Mouse (Mus musculus) frontal cortex, adult (tissue): ENCODE data around the gene Nin.
"Not testable (repeated sequence)": the region's sequence is repeated elsewhere in the genome, so short reads cannot be mapped to it uniquely, and the experiment has no call there.

Experiments used
- ATAC-seq: cut with Nextera tagmentation; 2 replicates; pipeline ENCODE4 v1.9.2; 2017; ENCODE audit warnings: mild to moderate bottlenecking, moderate library complexity, mixed read lengths; ENCODE audit not compliant: low TSS enrichment

Nin gene

DNA sequence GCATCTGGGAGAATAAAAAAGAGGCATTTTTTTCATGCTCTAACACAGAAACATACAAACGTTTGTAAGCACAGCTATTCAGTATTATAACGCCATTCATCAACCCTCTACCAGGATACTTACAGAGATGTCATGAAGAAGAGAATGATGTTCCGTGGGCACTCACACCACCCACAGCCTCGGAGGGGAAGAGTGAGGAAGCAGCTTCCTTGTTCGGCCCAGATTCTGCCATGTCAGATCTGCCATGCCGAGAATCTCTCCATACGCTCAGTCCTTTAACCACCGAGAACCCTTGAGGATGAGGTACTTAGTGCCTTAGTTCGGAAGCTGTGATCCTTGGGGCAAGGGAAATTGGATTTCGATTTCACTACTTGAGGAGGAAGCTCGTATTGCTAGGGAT lies at the start of gene Nin:
Gene Nin (minus strand): TSS at position 367 of the 400 bp plus-strand sequence.
- peak; percentile 29 for ATAC-seq

DNA sequence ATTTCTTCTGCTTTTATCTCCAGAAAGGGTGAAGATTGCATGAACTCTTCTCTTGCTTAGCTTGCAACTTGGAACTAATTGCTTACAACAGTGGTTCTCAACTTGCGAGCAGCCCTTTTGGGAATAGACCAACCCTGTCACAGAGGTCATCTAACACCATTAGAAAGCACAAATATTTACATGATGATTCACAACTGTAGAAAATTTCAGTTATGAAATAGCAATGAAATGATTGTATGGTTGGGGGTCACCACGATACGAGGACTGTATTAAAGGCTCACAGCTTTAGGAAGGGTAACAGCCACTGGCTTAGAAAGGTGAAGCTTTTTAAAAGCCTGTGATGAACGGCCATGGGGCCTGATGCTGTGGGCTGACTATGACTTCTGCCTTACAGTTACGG lies 47.5 kb upstream of the Nin start:
- ATAC-seq: no peak

DNA sequence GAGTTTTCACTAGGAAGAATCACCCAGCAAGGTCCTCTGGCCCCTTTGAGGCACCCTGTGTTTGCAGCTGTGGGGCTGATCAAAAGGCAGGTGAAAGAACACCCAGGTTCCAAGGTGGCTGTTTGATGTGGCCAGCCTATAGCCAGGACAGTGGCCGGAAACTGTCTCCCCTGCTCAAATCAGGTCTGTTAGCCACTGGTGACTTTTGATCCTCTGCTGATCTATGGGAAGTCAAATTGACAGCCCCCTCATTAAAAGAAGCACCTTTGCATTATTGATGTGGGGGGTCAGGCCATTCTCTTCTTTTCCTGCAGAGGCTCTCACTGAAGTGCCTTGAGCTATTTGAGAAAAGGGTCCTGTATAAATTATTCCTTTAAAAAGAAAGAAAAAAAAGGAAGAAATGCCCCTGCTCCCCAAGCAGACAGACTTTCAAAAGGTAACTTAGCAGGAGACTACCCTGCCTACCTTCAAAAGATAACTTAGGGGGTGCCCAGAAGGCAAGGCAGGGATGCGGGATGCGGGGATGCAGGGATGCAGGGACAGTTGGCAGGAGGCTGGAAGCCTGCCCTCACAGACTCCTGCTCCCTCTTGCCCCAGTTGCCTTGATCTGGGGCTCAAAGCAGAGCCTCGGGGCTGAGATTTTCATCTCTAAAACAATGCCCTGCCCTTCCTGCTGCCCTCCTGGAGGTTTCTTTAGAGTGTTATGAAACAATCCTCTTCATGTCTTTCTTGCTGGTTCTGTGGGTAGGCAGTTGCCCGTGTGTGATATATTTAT lies 44.0 kb upstream of the Nin start:
- peak; percentile 76 for ATAC-seq

DNA sequence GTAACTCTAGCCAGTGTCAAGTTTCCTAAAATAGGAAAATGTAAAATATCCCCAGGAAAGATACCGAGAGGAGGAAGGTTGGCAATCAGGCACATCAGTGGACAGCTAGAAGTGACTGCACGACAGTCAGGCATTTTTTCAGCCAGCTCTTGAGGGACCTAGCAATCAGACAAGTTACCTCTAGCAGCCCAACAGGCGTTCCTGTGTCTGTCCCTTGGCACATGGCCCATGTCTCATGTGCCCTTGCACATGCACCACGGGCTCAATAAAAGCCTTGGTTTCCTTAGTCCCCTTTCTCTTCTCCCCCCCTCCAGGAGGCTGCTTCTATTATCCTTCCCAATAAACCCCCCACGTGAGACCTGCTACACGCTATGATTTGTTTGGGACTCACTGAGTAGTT lies 42.7 kb upstream of the Nin start:
- ATAC-seq: no peak

DNA sequence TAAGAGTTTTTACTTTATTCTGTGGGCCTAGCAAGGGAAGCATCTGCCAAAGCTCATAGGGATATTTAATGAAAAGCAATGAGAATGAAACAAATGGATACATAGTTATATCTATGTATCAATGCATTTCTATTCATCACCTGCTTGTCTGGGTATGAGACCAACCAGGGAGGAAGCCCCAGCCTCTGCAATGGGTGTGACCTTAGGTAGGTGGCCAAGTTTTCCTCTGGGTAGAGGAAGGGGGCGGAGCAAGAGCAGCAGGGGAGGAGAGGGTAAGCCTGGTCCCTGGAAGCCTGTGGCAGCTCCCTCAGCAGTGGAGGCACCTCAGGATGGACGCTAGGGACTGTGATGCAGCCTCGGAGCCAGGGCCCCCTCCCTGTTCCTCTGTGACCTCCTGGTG lies 40.3 kb upstream of the Nin start, which contains the start of gene Abhd12b:
Gene Abhd12b (plus strand): TSS at position 301 of the 400 bp plus-strand sequence.
- no peak for ATAC-seq

DNA sequence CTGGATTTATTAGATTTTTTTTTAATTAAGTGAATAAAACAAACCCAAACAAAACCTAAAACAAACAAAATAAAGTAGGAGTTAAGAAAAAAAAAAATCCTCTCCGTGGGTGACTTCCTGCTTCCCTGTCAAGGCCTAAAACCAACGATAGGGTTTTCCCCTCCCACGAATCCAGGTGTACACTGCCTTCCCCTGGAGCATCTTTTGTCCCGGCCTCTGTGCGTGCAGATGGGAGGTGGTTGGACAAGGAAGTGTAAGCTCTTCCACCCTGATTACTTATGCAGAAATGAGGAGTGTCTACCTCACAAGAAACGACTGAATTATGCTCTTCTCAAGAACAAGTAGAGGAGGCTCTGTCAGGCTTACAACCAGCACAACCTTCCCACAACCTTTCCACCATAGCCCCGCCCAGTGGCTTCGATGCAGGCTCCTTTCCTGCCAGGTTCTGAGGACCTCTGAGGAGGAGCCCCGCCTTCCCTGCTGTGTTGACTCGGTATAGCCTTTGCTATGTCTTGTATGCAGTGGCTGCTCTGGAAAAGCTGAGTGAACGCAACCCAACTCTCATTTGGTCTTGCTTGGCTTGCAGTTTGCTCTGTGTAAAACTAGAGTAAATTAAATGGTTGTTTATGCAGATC lies 35.2 kb upstream of the Nin start:
- ATAC-seq: peak; percentile 46

DNA sequence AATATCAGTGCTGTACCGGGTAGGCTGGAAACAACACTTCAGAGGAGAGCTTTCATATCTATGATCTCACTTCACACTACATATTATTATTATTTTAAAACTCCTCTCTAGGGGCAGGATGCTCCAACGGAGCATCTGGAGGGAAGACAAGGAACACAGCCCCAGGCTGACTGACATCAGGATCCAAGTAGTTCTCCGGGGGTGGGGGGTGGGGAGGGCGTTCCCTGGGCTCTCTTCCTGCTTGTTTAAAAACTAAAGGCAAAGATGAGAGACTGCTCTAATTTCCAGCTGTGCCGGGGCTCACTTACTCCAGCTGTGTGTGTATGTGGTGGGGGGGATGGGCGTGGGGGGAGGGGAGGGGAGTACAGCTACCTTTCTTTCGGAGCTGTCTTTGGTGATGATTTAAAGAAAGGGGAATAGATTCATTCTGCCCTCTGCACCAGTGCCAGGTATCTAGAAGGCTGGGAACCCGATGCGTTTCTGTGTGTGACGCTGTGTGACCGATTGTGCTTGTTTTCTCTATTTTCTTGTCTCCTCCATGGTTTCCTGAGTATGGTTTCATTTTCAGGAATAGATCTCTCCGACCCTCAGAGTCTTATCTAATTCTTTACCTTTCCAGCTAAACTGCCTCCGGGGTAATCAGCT lies 34.6 kb upstream of the Nin start:
- ATAC-seq: no peak

DNA sequence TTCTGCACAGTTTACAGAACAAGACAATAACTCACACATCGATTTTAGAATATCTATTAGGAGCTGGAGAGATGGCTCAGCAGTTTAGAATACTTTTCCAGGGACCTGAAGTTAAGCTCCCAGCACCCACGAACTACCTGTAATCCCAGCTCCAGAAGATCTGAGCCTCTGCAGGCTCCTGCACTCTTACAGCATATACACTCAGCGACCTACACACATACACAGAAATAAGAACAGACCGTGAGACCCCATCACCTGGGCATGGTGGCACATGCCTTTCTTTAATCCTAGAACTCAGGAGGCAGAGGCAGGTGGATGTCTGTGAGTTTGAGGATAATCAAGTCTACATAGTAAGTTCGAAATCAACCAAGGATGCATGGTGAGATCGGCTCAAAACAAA lies 32.1 kb upstream of the Nin start:
- ATAC-seq: no peak

DNA sequence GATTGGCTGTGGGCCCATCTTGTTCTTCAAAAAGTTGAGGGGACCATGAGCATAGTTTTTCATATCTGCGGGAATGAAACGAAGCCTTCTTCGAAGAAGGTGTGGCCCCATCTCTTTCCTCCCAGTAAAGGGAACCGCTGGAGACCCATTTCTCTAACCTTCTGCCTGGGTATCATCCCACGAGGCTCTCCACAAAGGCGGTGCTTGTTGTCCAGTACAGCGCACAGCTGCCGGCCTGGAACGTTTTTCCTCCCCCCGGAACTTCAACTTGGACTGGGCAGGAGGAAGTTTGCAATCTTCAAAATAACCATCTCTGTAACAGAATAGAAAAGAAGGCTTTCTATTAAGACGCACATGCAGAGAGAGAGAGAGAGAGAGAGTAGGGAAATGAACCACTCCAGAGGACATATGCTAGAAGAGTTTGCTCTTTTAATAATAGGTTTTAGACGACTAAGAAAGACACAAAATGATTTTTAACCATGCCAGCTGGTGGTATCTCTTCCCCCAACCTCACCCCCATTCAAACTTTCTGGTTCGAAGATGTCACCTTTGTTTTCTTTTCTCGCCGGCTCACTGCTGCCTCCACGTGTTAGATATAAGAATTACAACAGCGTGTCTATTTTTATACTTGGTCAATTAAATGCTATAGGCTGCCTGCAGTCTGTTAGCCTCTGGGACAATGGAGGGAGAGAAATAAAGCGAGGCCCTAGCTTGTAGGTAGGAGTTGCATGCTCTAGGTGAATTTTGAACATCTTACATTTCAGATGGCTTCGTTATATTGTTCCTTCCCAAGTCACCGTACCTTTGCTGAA lies 31.3 kb upstream of the Nin start:
- peak; percentile 50; the same call in 1 of the 2 replicates for ATAC-seq

DNA sequence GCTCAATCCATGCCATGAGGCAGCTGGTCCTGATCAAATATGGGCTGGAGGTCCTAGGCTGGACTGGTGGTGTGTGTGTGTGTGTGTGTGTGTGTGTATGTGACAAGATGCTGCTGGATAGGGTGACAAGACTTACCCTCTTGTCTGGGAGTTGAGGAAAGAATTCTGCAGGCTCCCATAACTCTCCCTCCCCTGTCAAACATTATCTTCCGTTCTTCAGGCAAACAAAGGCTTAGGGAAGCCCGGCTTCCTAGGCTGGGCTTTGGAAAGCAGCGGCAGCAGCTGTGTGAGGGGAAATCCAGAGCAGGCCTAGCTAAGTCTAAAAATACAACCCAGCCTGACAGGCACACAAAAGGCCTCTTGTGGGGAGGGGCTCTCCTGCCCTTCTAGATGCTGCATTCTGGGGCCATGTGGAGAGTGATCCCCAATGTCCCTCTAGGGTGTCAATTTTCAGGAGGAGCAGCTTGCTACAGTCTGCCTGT lies 30.6 kb upstream of the Nin start:
- ATAC-seq: not testable (repeated sequence)

DNA sequence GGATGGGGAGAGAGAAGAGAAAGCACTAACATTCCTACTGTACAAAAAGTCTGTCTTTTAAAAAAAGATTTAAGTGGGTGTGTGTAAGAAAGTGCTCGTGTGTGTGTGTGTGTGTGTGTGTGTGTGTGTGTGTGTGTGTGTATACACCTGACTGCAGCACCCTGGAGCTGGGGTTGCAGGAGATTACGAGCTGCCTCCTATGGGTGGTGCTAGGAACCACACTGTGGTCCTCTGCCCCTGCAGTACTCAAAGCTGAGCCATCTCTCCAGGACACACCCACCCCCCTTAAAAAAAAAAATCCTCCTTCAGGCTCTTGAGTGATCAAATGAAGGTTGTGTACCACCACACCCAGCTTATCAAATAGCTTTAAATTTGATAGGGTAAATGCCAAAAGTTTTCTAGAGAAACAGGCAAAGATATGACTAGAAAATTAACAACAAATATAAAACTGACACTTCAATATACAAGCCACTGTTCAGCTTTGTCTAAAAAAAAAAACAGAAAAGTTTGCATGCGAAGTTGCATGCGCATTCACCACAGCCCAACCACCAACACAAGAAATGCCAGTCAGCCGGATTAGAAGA lies 27.6 kb upstream of the Nin start:
- ATAC-seq: no peak

DNA sequence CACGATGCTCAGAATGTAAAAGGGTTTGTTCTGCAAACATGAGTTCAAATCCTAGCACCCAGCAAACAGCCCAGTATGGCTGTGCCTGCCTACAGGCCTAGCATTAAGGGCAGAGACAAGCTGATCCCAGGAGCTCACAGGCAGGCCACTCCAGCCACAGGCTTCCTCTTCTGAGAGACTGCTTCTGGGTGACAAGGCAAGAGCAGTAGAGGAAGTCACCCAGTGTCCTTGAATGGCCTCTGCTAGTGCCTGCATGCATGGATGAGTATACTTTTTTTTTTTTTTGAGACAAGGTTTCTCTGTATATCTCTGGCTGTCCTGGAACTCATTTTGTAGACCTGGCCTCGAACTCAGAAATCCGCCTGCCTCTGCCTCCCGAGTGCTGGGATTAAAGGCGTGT lies 27.0 kb upstream of the Nin start:
- ATAC-seq: no peak

DNA sequence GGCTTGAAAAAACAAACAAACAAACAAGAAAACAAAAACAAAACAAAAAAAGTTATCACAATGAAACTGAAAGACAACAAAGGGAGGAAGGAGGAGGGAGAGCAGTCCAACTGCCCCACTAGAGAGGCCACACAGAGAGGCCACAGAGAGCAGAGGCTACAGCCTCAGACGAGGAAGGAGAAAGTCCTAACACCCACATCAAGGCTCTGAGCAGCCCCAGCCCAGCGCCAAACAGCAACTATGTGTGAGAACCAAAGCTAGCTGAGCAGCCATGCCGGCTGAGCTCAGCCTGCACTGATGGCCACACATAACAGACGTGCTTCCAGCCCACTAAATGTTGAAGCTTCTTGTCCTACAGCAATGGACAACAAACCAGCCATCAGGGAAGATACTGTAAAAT lies 26.4 kb upstream of the Nin start:
- no peak for ATAC-seq

DNA sequence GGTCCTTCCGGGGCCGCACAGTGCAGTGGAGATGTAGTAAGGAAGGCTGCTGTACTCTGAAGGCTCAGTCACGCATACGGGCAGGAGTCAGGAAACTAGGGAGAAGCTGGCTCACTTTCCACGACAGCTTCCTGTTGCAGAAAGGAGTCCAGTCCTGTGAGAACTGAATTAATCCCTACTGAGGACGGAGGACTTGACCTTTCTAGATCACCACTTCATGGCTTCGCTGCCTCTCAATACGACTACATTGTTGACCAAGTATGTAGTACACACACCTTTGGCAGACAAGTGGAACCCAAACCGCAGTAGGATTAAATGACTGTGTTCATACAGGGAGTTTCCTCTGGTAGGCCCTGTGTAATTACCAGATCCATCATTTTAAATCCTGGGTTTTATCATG lies 24.1 kb upstream of the Nin start:
- ATAC-seq: no peak

DNA sequence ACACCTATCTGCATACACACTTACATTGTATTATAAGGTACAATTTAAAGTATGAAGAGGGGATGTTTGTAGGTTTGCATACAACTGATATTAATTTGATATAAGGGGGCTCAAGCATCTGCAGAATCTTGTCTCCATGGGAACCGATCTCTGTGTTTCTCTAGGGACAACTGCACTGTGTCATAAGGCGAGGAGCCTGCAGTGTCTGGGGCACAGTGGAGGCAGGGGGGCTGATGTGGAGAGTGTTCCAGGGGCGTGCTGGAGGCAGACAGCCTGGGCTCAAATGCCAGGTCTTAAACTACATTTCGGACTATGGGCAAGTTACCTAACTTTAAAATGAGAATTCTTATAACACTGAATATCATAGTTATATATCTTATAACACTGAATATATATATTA lies 23.6 kb upstream of the Nin start:
- ATAC-seq: no peak

DNA sequence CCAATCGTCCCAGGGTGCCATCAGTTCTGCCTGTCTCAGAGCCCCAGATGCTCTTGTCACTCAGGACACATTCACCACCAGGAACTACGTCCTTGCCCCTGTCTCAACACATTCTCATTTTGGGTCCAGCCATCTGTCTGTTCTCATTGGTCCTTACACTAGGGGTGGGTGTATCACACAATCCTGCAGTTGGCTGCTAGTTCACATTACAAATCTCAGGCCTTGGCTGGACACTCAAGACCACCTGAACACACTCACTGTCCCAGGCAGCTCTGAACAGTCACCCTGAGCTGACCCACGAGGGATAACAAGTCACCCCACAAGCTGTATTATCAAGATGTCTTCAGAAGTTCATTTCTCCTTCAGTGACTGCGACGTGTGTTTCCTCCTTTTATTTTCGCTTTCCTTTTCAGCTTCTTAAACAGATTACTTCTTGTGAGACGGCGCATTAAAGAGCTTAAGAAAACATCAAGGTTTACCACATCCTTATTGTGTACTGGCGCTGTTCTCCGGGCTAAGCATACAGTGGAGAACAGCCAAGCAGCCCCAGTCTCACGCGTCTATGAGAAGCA lies 22.8 kb upstream of the Nin start:
- ATAC-seq: no peak

DNA sequence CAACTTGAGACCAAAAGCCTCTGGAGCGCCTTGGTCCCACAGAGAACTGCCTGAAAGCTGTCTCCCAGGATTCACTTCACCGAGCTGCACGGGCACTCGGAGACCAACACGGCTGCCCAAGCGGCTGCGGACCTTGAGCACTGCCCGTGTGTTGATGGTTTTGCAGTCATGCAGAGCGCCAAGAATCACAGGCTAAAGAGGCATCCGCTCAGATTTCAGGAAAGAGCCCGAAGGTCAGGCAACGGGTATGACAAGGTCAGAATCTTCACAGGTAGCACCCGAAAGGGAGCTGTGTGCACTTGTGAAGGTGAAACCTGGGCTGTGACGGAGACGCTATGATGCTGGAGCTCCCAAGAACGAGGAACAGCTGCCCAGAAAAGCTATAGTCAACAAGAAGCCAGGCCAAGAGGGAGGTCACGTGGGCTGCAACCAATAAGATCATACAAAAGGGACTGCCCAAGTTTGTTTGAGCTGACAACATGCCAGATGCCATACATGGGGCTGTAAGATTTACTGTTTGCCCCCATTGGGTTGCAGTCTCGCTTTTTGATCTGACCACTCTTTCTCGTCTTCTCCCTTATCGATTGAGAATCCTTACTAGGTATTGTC lies 21.2 kb upstream of the Nin start:
- no peak for ATAC-seq

DNA sequence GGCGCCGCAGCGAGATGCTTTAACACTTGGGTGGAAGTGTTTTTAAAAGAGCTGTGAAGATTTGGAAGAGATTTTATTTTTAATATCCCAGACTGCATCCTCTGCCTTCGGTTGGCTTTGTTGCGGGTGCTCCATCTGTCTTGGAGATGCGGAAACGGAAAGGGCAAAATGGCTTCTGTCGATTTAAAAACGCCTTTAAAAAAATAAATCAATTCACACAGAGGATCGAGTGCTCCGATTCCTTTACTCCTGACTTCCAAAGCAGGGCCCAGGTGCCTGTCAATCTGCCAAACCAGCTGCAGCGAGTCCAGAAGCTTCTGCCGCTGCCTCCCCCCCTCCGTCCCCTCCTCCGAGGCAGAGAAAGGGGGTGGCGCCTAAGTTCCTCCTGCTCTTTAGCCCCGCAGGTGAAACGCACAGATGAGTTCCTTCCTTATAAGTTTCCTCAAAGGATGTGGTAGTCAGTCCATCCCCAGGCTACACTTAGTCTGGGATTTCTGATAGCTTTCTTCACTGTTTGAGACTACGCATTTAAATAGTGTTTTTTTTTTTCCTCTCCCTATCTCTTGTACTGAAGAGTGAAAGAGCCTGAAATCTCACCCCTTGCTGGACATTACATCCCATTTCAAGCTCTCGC lies 17.6 kb upstream of the Nin start:
- ATAC-seq: peak; percentile 72

DNA sequence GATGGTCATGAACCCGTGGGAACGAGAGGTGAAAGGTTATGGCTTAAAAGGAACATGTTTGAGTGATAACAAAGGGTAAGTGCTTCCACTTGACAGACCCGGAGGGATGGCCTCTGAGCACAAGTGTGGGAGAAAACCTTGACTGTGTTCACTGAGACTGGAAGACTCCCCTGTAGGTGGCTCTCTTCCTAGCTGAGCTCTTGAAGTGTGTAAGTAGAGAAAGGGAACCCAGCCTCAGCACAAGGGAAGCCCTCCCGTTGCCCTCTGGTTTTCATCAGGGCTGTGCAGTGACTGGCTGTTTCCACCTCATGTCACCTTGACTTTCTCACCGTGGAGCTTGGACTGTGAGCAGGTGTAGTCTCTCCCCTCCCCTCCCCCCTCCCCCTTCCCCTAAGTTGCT lies 15.6 kb upstream of the Nin start:
- ATAC-seq: peak; percentile 50; the same call in 1 of the 2 replicates

DNA sequence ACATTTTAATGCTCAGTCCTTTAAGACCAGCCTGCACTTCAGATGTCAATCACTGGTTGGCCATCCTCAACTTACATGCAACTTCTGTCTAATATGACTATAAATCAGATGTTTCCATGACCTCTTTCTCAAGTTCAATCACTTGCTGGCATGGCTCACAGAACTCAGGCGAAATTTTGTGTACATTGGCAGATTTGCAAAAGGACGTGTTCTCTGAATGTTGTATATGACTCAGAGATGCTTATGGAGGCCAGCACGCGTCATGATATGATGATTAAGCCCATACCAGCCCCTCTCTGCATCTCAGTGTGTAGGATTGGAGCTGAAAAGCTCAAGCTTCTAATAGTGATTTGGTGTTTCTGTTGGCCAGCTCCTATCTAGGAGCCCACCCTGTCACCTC lies 13.1 kb upstream of the Nin start:
- ATAC-seq: no peak
